Mouse (Mus musculus) neural tube, embryonic 15.5 days (tissue): ENCODE results near the gene Ephb2. TPM values are rescaled to one million over a fixed set of nuclear protein-coding genes. Genes with fewer than 3 reads are reported as not detected.
A peak's percentile ranks its signal among the peaks of the same experiment; 100 is the strongest.

ENCODE experiments used
- ATAC-seq: fragments of 200-750 bp; cut with Nextera tagmentation; 2 replicates; pipeline ENCODE4 v1.8.0; 2017; ENCODE audit warnings: mild to moderate bottlenecking, moderate TSS enrichment, moderate library complexity; ENCODE audit not compliant: low FRiP score
- H3K27ac ChIP-seq: fragments of 300-500 bp; sonication (generic); replicated peaks from 2 replicates; pipeline ENCODE4 v1.5.1; 2015; ENCODE audit warnings: mild to moderate bottlenecking, inconsistent platforms
- H3K27me3 ChIP-seq: fragments of 300-500 bp; sonication (generic); replicated peaks from 2 replicates; pipeline ENCODE4 v1.6.1; 2015; ENCODE audit warnings: inconsistent platforms
- H3K36me3 ChIP-seq: fragments of 300-500 bp; sonication (generic); 2 replicates; pipeline ENCODE4 v1.6.1; 2015; ENCODE audit warnings: inconsistent platforms
- H3K4me1 ChIP-seq: fragments of 300-500 bp; sonication (generic); 2 replicates; pipeline ENCODE4 v1.6.1; 2015; ENCODE audit warnings: inconsistent platforms
- H3K4me2 ChIP-seq: fragments of 300-500 bp; sonication (generic); 2 replicates; pipeline ENCODE4 v1.6.1; 2015; ENCODE audit warnings: inconsistent platforms, mild to moderate bottlenecking, moderate library complexity
- H3K4me3 ChIP-seq: fragments of 300-500 bp; sonication (generic); replicated peaks from 2 replicates; pipeline ENCODE4 v1.5.1; 2015; ENCODE audit warnings: mild to moderate bottlenecking, inconsistent platforms
- H3K9ac ChIP-seq: fragments of 300-500 bp; sonication (generic); replicated peaks from 2 replicates; pipeline ENCODE4 v1.6.1; 2015; ENCODE audit warnings: mild to moderate bottlenecking, inconsistent platforms
- H3K9me3 ChIP-seq: fragments of 300-500 bp; sonication (generic); replicated peaks from 2 replicates; pipeline ENCODE4 v1.6.1; 2016; ENCODE audit warnings: inconsistent platforms
- WGBS: fragments of 180-500 bp; shearing (Covaris S2); methylation state at CpG from one replicate; pipeline ENCODE4 v1.1.7; 2015; ENCODE audit warnings: mixed read lengths; 5-methylcytosine and 5-hydroxymethylcytosine counted together
- polyA plus RNA-seq: library from polyadenylated mRNA; unstranded; fragments of >200 nt; fragmentation: Nextera tagmentation; extraction: Ambion mirVana; gene quantifications from 2 replicates; pipeline ENCODE4 v1.2.1, GENCODE M21; 2015

Gene Ephb2
- polyA plus RNA-seq, 1 experiment from 2014 or later = 21.3 TPM

DNA sequence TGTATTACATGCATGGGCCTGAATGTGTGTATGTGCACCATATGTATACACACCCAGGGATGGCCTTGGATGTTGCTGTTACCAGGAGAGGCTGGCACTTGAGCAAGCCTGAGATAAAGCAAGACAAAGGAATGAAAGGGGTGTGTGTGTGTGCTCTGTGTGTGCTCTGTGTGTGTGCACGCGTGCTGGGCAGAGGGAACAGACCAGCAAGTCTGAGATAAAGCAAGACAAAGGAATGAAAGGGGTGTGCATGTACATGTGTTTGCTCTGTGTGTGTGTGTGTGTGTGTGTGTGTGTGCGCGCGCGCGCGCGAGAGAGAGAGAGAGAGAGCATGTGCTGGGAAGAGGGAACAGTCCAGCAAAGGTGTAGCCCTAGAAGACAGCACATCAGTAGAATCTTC, 125.4 kb downstream of the Ephb2 start:
- 96% methylated on average over 9 of the region's 9 CpGs for WGBS
- H3K9ac ChIP-seq = no peak overlapping the region
- no peak for ATAC-seq

DNA sequence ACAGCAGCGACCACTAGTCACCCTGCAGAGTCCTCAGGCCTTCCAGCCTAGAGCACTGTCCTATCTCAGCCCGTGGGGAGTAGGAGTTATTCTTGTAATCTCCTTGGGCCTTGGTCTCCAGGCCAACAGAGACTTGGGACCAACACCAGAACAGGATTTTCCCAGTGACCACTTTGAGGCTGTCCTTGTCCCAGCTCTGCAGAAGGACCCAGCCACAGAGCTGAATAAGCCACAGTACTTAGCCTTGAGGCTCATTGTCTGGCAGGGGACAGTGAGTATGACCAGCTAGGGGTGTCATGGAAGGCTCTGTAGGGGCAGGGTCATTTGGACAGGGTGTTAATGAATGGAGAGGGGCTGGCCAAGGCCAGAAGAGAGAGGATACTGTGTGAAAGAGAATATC, 126.8 kb downstream of the Ephb2 start:
- no peak for ATAC-seq
- Histone ChIP-seq H3K9ac (no peak overlapping the region), H3K4me2 (no peak overlapping the region), H3K4me1 (peaks cover 38% of the 10 kb centered on the region), H3K27me3 (no peaks in the 10 kb centered on the region), H3K9me3 (no peaks in the 10 kb centered on the region), H3K4me3 (no peak overlapping the region), H3K36me3 (no peaks in the 10 kb centered on the region), H3K27ac (0 out of 2 replicates have a peak overlapping the region, but pooled peaks have one; percentile 3)
- 61% methylated on average over 2 of the region's 2 CpGs for WGBS

More for the DNA sequence above, 125.4 kb downstream of the Ephb2 start:
- Histone ChIP-seq H3K4me3 (no peak overlapping the region), H3K36me3 (no peaks in the 10 kb centered on the region), H3K9me3 (no peaks in the 10 kb centered on the region), H3K4me1 (peaks cover 27% of the 10 kb centered on the region), H3K27me3 (no peaks in the 10 kb centered on the region), H3K4me2 (no peak overlapping the region), H3K27ac (no peak overlapping the region)

DNA sequence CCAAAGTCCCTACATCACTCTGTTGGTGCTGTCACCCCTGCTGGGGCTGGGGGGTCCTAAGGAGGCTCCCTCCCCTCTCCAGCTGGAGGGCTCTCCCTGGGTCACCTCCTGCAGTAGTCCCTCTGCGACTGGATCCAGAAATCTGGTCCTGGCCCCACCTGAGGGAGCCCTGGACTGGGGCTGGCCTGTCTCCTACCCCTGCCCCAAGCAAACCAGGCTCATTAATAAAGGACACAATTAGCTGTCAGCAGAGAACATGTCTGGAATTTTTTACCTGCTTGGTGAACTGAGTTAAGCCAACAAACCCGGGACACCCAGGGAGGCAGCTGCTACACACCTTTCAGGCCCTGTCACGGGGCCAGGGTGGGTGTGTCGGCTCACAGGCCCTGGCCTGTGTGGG, 129.1 kb downstream of the Ephb2 start:
- H3K4me2 ChIP-seq = no peak overlapping the region
- no peak for ATAC-seq
- no peaks in the 10 kb centered on the region for H3K27me3 ChIP-seq
- H3K4me1 ChIP-seq = peaks cover 33% of the 10 kb centered on the region
- no peaks in the 10 kb centered on the region for H3K9me3 ChIP-seq
- H3K4me3 ChIP-seq = no peak overlapping the region
- 90% methylated on average over 4 of the region's 4 CpGs for WGBS
- no peaks in the 10 kb centered on the region for H3K36me3 ChIP-seq
- no peak overlapping the region for H3K9ac ChIP-seq
- no peak overlapping the region for H3K27ac ChIP-seq

DNA sequence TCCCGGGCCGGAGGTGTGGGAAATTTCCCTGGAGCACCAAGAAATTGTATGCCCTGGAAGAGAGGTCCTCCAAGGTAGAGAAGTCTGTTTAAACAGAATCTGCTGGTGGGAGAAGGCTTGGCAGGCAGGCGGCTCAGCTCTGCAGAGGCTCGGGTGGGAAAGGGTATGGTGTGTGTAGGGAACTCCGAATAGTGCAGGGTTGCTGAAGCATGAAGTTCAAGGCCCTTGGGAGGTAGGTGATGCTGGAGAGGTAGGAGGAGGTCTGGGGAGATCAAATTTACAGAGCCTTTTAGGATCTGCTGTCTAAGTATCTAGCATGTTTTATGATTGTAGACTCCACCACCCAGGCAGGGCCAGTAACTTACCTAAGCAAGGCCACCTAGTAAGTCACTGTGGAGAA, 130.7 kb downstream of the Ephb2 start:
- H3K36me3 ChIP-seq = no peaks in the 10 kb centered on the region
- H3K27me3 ChIP-seq = no peaks in the 10 kb centered on the region
- H3K27ac ChIP-seq = no peak overlapping the region
- ATAC-seq = no peak
- H3K9ac ChIP-seq = no peak overlapping the region
- peaks cover 38% of the 10 kb centered on the region for H3K4me1 ChIP-seq
- 67% methylated on average over 5 of the region's 5 CpGs for WGBS
- no peak overlapping the region for H3K4me3 ChIP-seq
- no peaks in the 10 kb centered on the region for H3K9me3 ChIP-seq
- H3K4me2 ChIP-seq = no peak overlapping the region

DNA sequence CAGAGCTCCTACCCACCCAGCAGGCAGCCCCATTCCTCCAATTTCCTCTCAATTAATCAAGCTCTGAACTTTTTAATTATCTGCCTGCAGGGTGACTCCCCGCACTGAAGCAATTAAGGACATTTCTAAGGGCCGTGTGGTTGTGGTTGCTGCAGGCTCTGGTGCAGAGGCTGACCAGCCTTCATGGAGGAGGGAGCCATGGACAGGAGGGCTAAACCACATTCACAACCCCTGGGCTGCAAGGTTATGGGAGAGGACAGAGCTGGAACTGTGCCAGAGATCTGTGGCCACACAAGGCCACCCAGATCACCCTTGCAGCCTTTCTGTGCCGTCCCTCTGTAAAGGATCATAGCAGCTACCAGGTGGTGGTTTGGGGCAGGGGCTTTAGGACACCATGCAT, 131.2 kb downstream of the Ephb2 start:
- no peak for ATAC-seq
- H3K27ac ChIP-seq = 0 out of 2 replicates have a peak overlapping the region, but pooled peaks have one; percentile 23
- no peaks in the 10 kb centered on the region for H3K9me3 ChIP-seq
- H3K4me2 ChIP-seq = no peak overlapping the region
- no peaks in the 10 kb centered on the region for H3K36me3 ChIP-seq
- WGBS = 18% methylated on average over 3 of the region's 3 CpGs
- H3K4me3 ChIP-seq = no peak overlapping the region
- no peaks in the 10 kb centered on the region for H3K27me3 ChIP-seq
- H3K4me1 ChIP-seq = peaks cover 40% of the 10 kb centered on the region
- no peak overlapping the region for H3K9ac ChIP-seq

DNA sequence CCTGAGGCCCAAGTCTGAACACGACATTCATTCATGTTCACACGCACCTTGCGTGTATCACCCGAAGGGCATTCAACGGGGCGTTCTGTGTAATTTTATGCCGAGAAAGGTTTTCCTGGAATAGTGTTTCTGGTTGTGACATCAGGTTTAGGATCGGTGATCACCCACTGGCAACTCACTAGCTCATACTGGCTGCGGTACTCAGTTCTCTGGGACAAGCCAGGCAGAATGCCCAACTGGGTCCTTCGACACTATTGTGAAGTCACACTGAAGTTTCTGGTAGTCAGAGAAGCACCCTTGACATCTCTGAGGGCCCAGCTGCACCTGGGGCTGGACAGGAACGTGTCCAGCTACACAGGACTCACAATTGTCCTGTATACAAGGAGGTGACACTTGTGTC, 132.4 kb downstream of the Ephb2 start:
- WGBS = 92% methylated on average over 11 of the region's 11 CpGs
- H3K9ac ChIP-seq = no peak overlapping the region
- H3K27ac ChIP-seq = no peak overlapping the region
- peaks cover 40% of the 10 kb centered on the region for H3K4me1 ChIP-seq
- H3K36me3 ChIP-seq = no peaks in the 10 kb centered on the region
- no peak overlapping the region for H3K4me2 ChIP-seq
- ATAC-seq = no peak
- H3K27me3 ChIP-seq = no peaks in the 10 kb centered on the region
- H3K4me3 ChIP-seq = no peak overlapping the region
- no peaks in the 10 kb centered on the region for H3K9me3 ChIP-seq

DNA sequence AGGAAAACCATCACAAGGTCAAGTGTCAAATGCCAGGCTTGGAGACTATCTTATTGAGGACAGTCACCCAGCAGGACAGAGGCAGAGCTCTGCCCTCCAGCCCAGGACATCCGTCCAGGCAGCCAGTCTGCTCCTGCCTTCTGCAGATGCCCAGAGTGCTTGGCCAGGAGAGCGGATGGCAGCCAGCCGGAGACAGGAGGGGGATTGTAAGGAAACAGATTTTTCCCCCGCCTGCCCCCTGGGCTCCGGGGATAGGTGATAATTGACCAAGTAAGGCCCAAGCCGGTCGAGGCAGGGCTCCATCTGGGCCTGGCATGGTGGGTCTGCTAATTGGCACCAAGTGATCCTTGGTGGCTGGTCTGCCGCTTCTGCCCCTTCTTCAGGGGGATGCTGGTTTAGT, 133.3 kb downstream of the Ephb2 start:
- Histone ChIP-seq H3K4me1 (peaks cover 40% of the 10 kb centered on the region), H3K4me2 (no peak overlapping the region), H3K36me3 (no peaks in the 10 kb centered on the region), H3K27ac (no peak overlapping the region), H3K9ac (no peak overlapping the region), H3K4me3 (no peak overlapping the region), H3K27me3 (no peaks in the 10 kb centered on the region), H3K9me3 (no peaks in the 10 kb centered on the region)
- 53% methylated on average over 8 of the region's 8 CpGs for WGBS
- ATAC-seq = no peak

DNA sequence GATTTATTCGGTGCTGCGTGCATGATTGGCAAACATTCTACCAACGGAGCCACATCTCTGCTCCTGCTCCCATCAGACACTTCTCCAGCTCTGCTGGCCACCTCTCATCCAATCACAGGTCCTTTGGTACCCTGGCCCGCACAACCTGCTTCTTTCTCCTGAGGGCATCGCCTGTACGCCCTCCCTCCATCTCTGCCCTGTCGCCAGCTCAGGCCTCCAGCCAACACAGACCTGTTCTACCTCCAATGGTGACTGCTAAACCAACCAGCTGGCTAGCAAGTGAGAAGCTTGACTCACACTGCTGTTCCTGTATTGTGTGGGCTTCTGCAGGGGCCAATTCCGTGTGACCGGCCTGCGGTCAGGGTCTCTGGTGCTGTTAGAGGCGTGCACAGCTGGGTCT, 134.6 kb downstream of the Ephb2 start:
- Histone ChIP-seq H3K27me3 (no peaks in the 10 kb centered on the region), H3K27ac (no peak overlapping the region), H3K4me1 (peaks cover 37% of the 10 kb centered on the region), H3K9ac (no peak overlapping the region), H3K4me3 (no peak overlapping the region), H3K9me3 (no peaks in the 10 kb centered on the region), H3K36me3 (no peaks in the 10 kb centered on the region), H3K4me2 (no peak overlapping the region)
- ATAC-seq = no peak
- 88% methylated on average over 11 of the region's 11 CpGs for WGBS

DNA sequence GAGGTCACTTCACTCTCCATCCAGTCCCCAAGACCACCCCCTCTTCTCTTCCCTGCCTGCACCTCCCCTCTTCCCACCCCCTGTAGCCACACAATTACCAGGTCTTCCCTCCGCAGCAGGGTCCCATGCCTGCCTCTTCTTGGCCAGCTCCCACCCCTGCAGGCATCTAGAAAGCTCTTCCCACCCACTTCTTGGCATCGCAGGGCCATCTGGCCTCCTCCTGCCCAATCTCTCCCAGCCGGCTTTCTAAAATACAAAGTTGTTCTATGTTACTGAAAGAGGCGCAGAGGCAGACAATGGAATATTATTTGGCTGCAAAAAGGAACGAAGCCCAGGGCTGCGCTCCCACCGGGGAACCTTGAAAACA, 136.7 kb downstream of the Ephb2 start:
- WGBS = 54% methylated on average over 7 of the region's 7 CpGs
- H3K27ac ChIP-seq = no peak overlapping the region
- H3K4me2 ChIP-seq = no peak overlapping the region
- peaks cover 27% of the 10 kb centered on the region for H3K4me1 ChIP-seq
- no peak overlapping the region for H3K4me3 ChIP-seq
- peaks cover 15% of the 10 kb centered on the region for H3K36me3 ChIP-seq
- no peak for ATAC-seq
- H3K27me3 ChIP-seq = no peaks in the 10 kb centered on the region
- H3K9me3 ChIP-seq = no peaks in the 10 kb centered on the region
- H3K9ac ChIP-seq = no peak overlapping the region

DNA sequence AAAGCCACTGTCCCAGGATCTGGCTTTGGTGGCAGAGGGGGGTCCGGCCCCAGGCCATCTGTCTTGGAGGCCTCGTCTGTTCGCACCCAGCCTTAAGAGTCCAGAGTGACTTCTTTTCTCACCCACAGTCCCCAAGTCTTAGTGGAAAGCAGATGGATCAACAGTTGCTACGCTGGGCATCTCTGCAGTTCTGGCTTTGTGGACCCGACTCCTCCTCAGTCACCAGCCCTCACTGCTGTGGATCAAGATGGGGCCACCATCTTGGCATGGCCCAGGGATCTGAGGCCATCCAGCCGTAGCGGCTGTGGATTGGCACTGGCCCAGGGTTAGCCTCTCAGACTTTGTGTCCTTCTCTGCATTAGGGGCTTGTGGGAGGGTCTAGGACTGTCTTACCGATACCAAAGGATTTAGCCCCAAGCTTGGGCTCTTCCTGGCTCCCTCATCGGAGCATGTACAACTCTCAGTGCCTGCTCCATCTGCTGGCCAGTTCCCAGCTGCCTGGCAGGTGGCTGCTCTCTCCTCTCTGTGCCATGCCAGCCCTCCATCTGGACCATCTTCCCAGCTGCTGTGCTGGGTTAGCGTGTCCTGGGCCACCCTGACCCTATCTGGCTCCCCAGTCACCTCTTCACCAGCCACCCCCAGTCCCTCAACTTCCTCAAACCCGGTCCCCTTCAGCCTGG, 137.2 kb downstream of the Ephb2 start:
- ATAC-seq = no peak
- H3K4me1 ChIP-seq = peaks cover 26% of the 10 kb centered on the region
- no peak overlapping the region for H3K27ac ChIP-seq
- peaks cover 20% of the 10 kb centered on the region for H3K36me3 ChIP-seq
- no peak overlapping the region for H3K4me2 ChIP-seq
- H3K4me3 ChIP-seq = no peak overlapping the region
- H3K9ac ChIP-seq = no peak overlapping the region
- H3K27me3 ChIP-seq = no peaks in the 10 kb centered on the region
- WGBS = 64% methylated on average over 11 of the region's 11 CpGs
- no peaks in the 10 kb centered on the region for H3K9me3 ChIP-seq

DNA sequence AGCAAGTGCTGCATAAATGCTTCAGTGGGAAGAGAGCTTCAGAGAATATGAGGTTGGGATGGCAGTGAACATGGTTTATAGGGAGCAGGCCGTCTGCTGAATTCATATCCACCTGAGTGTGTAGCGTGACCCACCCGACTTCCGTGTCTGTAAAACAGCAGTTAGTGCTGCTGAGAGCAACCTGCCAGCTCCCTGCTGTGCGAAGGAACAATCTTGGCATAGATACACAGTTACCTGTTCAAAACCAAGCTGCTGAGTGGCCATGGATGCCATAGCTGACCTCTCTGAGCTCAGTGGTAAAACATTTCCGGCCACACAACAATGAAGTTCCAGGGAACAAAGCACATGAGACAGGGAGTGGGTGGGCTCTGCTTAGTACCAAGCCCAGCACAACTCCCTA, 138.5 kb downstream of the Ephb2 start:
- no peak for ATAC-seq
- no peak overlapping the region for H3K9ac ChIP-seq
- peaks cover 21% of the 10 kb centered on the region for H3K4me1 ChIP-seq
- peaks cover 32% of the 10 kb centered on the region for H3K36me3 ChIP-seq
- no peaks in the 10 kb centered on the region for H3K9me3 ChIP-seq
- no peak overlapping the region for H3K4me3 ChIP-seq
- H3K27ac ChIP-seq = no peak overlapping the region
- WGBS = 86% methylated on average over 6 of the region's 6 CpGs
- no peak overlapping the region for H3K4me2 ChIP-seq
- no peaks in the 10 kb centered on the region for H3K27me3 ChIP-seq

DNA sequence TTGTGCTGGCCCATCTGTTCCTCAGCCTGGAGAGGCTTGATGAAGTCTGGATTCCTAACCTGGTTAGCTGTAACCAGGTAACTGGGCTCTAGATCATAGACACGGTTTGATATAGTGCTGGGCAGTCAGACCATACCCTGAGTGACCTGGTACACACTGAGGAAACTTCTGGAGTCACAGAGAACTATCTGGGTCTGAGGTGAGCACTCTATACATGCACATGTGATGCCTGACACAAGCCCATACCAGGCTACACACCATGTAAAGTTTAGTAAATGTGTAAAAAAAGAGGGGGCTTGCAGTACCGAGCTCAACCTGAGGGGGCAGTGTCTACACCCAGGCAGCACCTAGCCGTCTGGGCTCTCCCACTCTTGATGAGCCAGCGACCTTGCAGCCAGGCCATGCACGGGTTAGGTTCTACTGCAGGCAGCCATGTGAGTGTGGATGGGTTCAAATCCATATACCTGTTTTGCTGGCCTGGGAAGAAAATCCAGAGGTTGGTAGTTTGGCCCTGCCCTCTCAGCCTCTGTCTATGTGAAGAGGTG, 139.3 kb downstream of the Ephb2 start:
- H3K27me3 ChIP-seq = no peaks in the 10 kb centered on the region
- no peak overlapping the region for H3K9ac ChIP-seq
- no peak for ATAC-seq
- H3K27ac ChIP-seq = no peak overlapping the region
- 22% methylated on average over 5 of the region's 5 CpGs for WGBS
- H3K36me3 ChIP-seq = peaks cover 41% of the 10 kb centered on the region
- no peak overlapping the region for H3K4me3 ChIP-seq
- H3K4me1 ChIP-seq = peaks cover 17% of the 10 kb centered on the region
- no peaks in the 10 kb centered on the region for H3K9me3 ChIP-seq
- H3K4me2 ChIP-seq = no peak overlapping the region
